Comparison of ENCODE assay signal across 19 mouse cellular contexts in genomic region chr5:118504926-118505325, GRCm38 (mm10). TPM values are rescaled to one million over a fixed set of nuclear protein-coding genes. Genes with fewer than 3 reads are reported as not detected.
DNase-seq lines count a peak whose midpoint lies in the region; ATAC-seq and TF ChIP-seq lines count a peak whose summit lies in the region.
"Had no signal": no experiment of that assay in that cellular context is flagged by ENCODE, and none has a peak within 500 bp of the region (broad histone marks: within the 10 kb centered on the region; RNA-seq: fewer than 3 reads in every experiment).

No protein-coding gene starts in this region.

- no peak for TF ChIP-seq EP300 in stomach, postnatal 0 days (optimal IDR thresholded peaks at IDR 0.05)

- H3K4me3 ChIP-seq in forebrain, embryonic 10.5 days, result no peak overlapping the region
- H3K4me3 ChIP-seq in forebrain, embryonic 15.5 days, result no peak overlapping the region
- no peak overlapping the region for H3K4me3 ChIP-seq in stomach, embryonic 15.5 days (replicated peaks)
- no peak overlapping the region for H3K4me3 ChIP-seq in stomach, postnatal 0 days (ENCODE audit: low read depth, low read length)
- no peak overlapping the region for H3K4me3 ChIP-seq in liver, embryonic 11.5 days (ENCODE audit: low read depth, low read length)
- H3K4me3 ChIP-seq: embryonic facial prominence, embryonic 15.5 days; gastrocnemius, adult 2 months; heart, embryonic 15.5 days; limb, embryonic 13.5 days; midbrain, embryonic 12.5 days; neural tube, embryonic 13.5 days had no signal

- H3K4me2 ChIP-seq in forebrain, embryonic 15.5 days (replicated peaks), result no peak overlapping the region
- H3K4me2 ChIP-seq in stomach, embryonic 15.5 days, result no peak overlapping the region
- no peak overlapping the region for H3K4me2 ChIP-seq in stomach, postnatal 0 days (replicated peaks; ENCODE audit: low read depth)
- peak overlapping the region; percentile 16; the same call in 1 of the 2 replicates for H3K4me2 ChIP-seq in liver, embryonic 11.5 days
- H3K4me2 ChIP-seq: embryonic facial prominence, embryonic 15.5 days; heart, embryonic 15.5 days; limb, embryonic 13.5 days; midbrain, embryonic 12.5 days; neural tube, embryonic 13.5 days had no signal

- no peak for TF ChIP-seq CTCF in stomach, postnatal 0 days (IDR thresholded peaks at IDR 0.05; ENCODE audit: low read depth)

- H3K27ac ChIP-seq in forebrain, embryonic 10.5 days, result 0 out of 2 replicates have a peak overlapping the region, but pooled peaks have one; percentile 31
- H3K27ac ChIP-seq in forebrain, embryonic 15.5 days (replicated peaks), result no peak overlapping the region
- no peak overlapping the region for H3K27ac ChIP-seq in stomach, embryonic 15.5 days
- H3K27ac ChIP-seq in stomach, postnatal 0 days (replicated peaks), result no peak overlapping the region
- H3K27ac ChIP-seq in liver, embryonic 11.5 days (ENCODE audit: low read depth, low read length), result peak overlapping the region; percentile 29; the same call in 1 of the 2 replicates
- H3K27ac ChIP-seq: embryonic facial prominence, embryonic 15.5 days; gastrocnemius, adult 2 months; heart, embryonic 15.5 days; hindbrain, postnatal 0 days; limb, embryonic 13.5 days; midbrain, embryonic 12.5 days; neural tube, embryonic 13.5 days had no signal

- no peaks in the 10 kb centered on the region for H3K9me3 ChIP-seq in forebrain, embryonic 10.5 days
- H3K9me3 ChIP-seq in forebrain, embryonic 15.5 days, result no peaks in the 10 kb centered on the region
- no peaks in the 10 kb centered on the region for H3K9me3 ChIP-seq in stomach, embryonic 15.5 days
- H3K9me3 ChIP-seq in stomach, postnatal 0 days (ENCODE audit: control insufficient read depth, low read length), result no peaks in the 10 kb centered on the region
- no peaks in the 10 kb centered on the region for H3K9me3 ChIP-seq in liver, embryonic 11.5 days (ENCODE audit: control insufficient read depth, low read length)
- H3K9me3 ChIP-seq: embryonic facial prominence, embryonic 15.5 days; heart, embryonic 15.5 days; limb, embryonic 13.5 days; midbrain, embryonic 12.5 days; neural tube, embryonic 13.5 days had no signal

- no peak for ATAC-seq in forebrain, embryonic 15.5 days (replicated peaks)
- ATAC-seq in stomach, embryonic 15.5 days (ENCODE audit: insufficient read depth, low FRiP score, low read depth), result 0 out of 2 replicates have a peak, but pooled peaks have one; percentile 66
- ATAC-seq in stomach, postnatal 0 days (ENCODE audit: low FRiP score, low TSS enrichment), result no peak
- peak; percentile 93 for ATAC-seq in liver, embryonic 11.5 days (replicated peaks; ENCODE audit: low FRiP score)
- no peak for ATAC-seq in granulocyte monocyte progenitor cell, adult 5-6 weeks (replicated peaks; ENCODE audit: poor library complexity, severe bottlenecking)
- no peak for ATAC-seq in cerebellum, adult (ENCODE audit: insufficient number of reproducible peaks, low FRiP score, low TSS enrichment)
- no peak for ATAC-seq in monocyte, adult 5-6 weeks (replicated peaks; ENCODE audit: insufficient number of reproducible peaks, low FRiP score, low TSS enrichment, poor library complexity, severe bottlenecking)
- ATAC-seq: hindbrain, postnatal 0 days had no signal

- H3K9ac ChIP-seq in forebrain, embryonic 15.5 days (replicated peaks), result no peak overlapping the region
- H3K9ac ChIP-seq in stomach, embryonic 15.5 days, result no peak overlapping the region
- no peak overlapping the region for H3K9ac ChIP-seq in stomach, postnatal 0 days (ENCODE audit: low read length)
- no peak overlapping the region for H3K9ac ChIP-seq in liver, embryonic 11.5 days (ENCODE audit: low read depth, low read length)
- H3K9ac ChIP-seq: embryonic facial prominence, embryonic 15.5 days; heart, embryonic 15.5 days; limb, embryonic 13.5 days; midbrain, embryonic 12.5 days; neural tube, embryonic 13.5 days had no signal

- DNase-seq in forebrain, embryonic 10.5 days (ENCODE audit: extremely low spot score, low spot score), result no peak
- no peak for DNase-seq in stomach, postnatal 0 days (ENCODE audit: low spot score)
- DNase-seq in liver, embryonic 11.5 days (ENCODE audit: low spot score), result no peak
- DNase-seq: adrenal gland, adult 8-10 months; cerebellum, adult 9-11 months; right cerebral cortex, adult 18-20 months; thymus, adult 18-20 months had no signal

- no peaks in the 10 kb centered on the region; the same call in 1 of the 2 replicates for H3K27me3 ChIP-seq in forebrain, embryonic 10.5 days (ENCODE audit: poor library complexity, severe bottlenecking)
- H3K27me3 ChIP-seq in forebrain, embryonic 15.5 days, result no peaks in the 10 kb centered on the region
- no peaks in the 10 kb centered on the region for H3K27me3 ChIP-seq in stomach, embryonic 15.5 days (replicated peaks)
- H3K27me3 ChIP-seq in stomach, postnatal 0 days (ENCODE audit: control insufficient read depth, insufficient read depth, low read length), result no peaks in the 10 kb centered on the region
- H3K27me3 ChIP-seq in liver, embryonic 11.5 days (replicated peaks; ENCODE audit: control insufficient read depth, insufficient read depth, low read length), result no peaks in the 10 kb centered on the region
- H3K27me3 ChIP-seq: embryonic facial prominence, embryonic 15.5 days; heart, embryonic 15.5 days; limb, embryonic 13.5 days; midbrain, embryonic 12.5 days; neural tube, embryonic 13.5 days had no signal

- H3K36me3 ChIP-seq in forebrain, embryonic 10.5 days (replicated peaks), result no peaks in the 10 kb centered on the region
- H3K36me3 ChIP-seq in forebrain, embryonic 15.5 days, result no peaks in the 10 kb centered on the region
- H3K36me3 ChIP-seq in stomach, embryonic 15.5 days, result no peaks in the 10 kb centered on the region
- no peaks in the 10 kb centered on the region for H3K36me3 ChIP-seq in stomach, postnatal 0 days (ENCODE audit: control insufficient read depth, insufficient read depth, low read length)
- no peaks in the 10 kb centered on the region for H3K36me3 ChIP-seq in liver, embryonic 11.5 days (ENCODE audit: control insufficient read depth, insufficient read depth, low read length)
- H3K36me3 ChIP-seq: embryonic facial prominence, embryonic 15.5 days; heart, embryonic 15.5 days; limb, embryonic 13.5 days; midbrain, embryonic 12.5 days; neural tube, embryonic 13.5 days had no signal

- H3K4me1 ChIP-seq in forebrain, embryonic 10.5 days, result peaks cover 12% of the 10 kb centered on the region
- peaks cover 8% of the 10 kb centered on the region for H3K4me1 ChIP-seq in forebrain, embryonic 15.5 days
- no peaks in the 10 kb centered on the region for H3K4me1 ChIP-seq in stomach, embryonic 15.5 days
- H3K4me1 ChIP-seq in stomach, postnatal 0 days (replicated peaks; ENCODE audit: control insufficient read depth, insufficient read depth), result no peaks in the 10 kb centered on the region
- peaks cover 8% of the 10 kb centered on the region for H3K4me1 ChIP-seq in liver, embryonic 11.5 days (replicated peaks; ENCODE audit: control insufficient read depth, insufficient read depth, low read length)
- H3K4me1 ChIP-seq: embryonic facial prominence, embryonic 15.5 days; midbrain, embryonic 12.5 days; neural tube, embryonic 13.5 days had no signal

- 26% methylated on average over 7 of the region's 7 CpGs for WGBS in forebrain, embryonic 10.5 days
- 31% methylated on average over 7 of the region's 7 CpGs for WGBS in forebrain, embryonic 15.5 days
- 48% methylated on average over 7 of the region's 7 CpGs for WGBS in stomach, embryonic 15.5 days
- WGBS in stomach, postnatal 0 days, result 36% methylated on average over 7 of the region's 7 CpGs
- WGBS in liver, embryonic 11.5 days, result 21% methylated on average over 7 of the region's 7 CpGs

RNA-seq across cellular contexts. Expression of gene Med13l, which starts 55.6 kb away (rescaled TPM):
- polyA plus RNA-seq in forebrain, embryonic 10.5 days (2016; fragmentation: Nextera tagmentation; extraction: Ambion mirVana), result 10.5 and 11.2 TPM in 2 replicates
- 23.7 and 23.9 TPM in 2 replicates for polyA plus RNA-seq in forebrain, embryonic 15.5 days (2015; fragmentation: Nextera tagmentation; extraction: Ambion mirVana)
- polyA plus RNA-seq in stomach, embryonic 15.5 days (2015; fragmentation: Nextera tagmentation; extraction: Ambion mirVana), result 10.7 and 11.5 TPM in 2 replicates
- 5.1 and 5.4 TPM in 2 replicates for polyA plus RNA-seq in stomach, postnatal 0 days (2015; fragmentation: Nextera tagmentation; extraction: Ambion mirVana)
- 11.3 and 13.7 TPM in 2 replicates for polyA plus RNA-seq in liver, embryonic 11.5 days (2014; fragmentation: Nextera tagmentation; extraction: Ambion mirVana)
- 42.0 and 50.1 TPM in 2 replicates for total RNA-seq in granulocyte monocyte progenitor cell, adult 5-6 weeks (2014; fragmentation: Nextera tagmentation)
- total RNA-seq in granulocyte monocyte progenitor cell, adult 5-6 weeks (2017), result 23.8 and 27.4 TPM in 2 replicates
- total RNA-seq in monocyte, adult 5-6 weeks (2017), result 38.0 to 65.2 TPM (median 41.5 TPM) in 3 replicates

Comparison
In these comparisons a context has a peak if more than half of its experiments do, and no peak if none do; other contexts are left out.
1. H3K27ac ChIP-seq: peak in forebrain, embryonic 10.5 days (single experiment) and liver, embryonic 11.5 days (single experiment); none in forebrain, embryonic 15.5 days (single experiment), stomach, embryonic 15.5 days (single experiment) and stomach, postnatal 0 days (single experiment).
2. ATAC-seq: peak in stomach, embryonic 15.5 days (single experiment) and liver, embryonic 11.5 days (single experiment); none in forebrain, embryonic 15.5 days (single experiment), stomach, postnatal 0 days (single experiment), granulocyte monocyte progenitor cell, adult 5-6 weeks (single experiment), cerebellum, adult (single experiment) and monocyte, adult 5-6 weeks (single experiment).